8 mouse cellular contexts compared by ENCODE assay signal in the genomic region with DNA sequence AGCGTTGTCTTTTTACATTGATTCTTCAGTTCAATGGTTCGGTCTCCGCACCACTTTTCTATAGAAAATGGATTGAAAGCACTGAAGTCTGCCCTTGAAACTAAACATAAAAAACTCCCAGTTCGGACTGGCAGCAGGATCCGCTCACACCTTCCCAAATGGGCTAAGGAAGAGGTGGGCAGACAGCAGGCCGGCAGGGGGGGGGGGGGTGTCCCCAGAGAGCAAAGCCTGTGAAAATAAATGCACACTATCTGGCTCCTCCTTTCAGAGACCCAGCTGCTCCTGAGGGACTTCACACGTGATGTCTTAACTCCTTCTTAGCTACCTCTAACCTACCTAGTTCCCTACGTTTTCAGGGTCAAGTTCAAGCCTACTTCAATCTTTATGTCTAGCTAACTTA. TPM values are rescaled to one million over a fixed set of nuclear protein-coding genes. Genes with fewer than 3 reads are reported as not detected.
A peak's percentile ranks its signal among the peaks of the same experiment; 100 is the strongest.
DNase-seq lines count a peak whose midpoint lies in the region; ATAC-seq and TF ChIP-seq lines count a peak whose summit lies in the region.

No protein-coding gene starts in this region.

- DNase-seq in kidney, adult 2 months: no peak
- no peak for DNase-seq in kidney, postnatal 36 days
- no peak for DNase-seq in midbrain, embryonic 14.5 days
- DNase-seq in frontal cortex, postnatal 36 days (ENCODE audit: low spot score in 2 of 2): no peak
- no peak for DNase-seq in frontal cortex, postnatal 14 days (ENCODE audit: low spot score in 2 of 2)
- no peak for DNase-seq in spleen, postnatal 36 days (ENCODE audit: low spot score in 2 of 2)

- H3K36me3 ChIP-seq in kidney, adult 2 months (ENCODE audit: control insufficient read depth, insufficient read depth, low read length): no peaks in the 10 kb centered on the region
- H3K36me3 ChIP-seq in embryonic facial prominence, embryonic 13.5 days: peaks cover 2% of the 10 kb centered on the region; the same call in 1 of the 2 replicates
- no peaks in the 10 kb centered on the region for H3K36me3 ChIP-seq in hindbrain, embryonic 15.5 days
- no peaks in the 10 kb centered on the region for H3K36me3 ChIP-seq in midbrain, embryonic 14.5 days (ENCODE audit: control insufficient read depth, insufficient read depth, low read length)

- no peaks in the 10 kb centered on the region for H3K9me3 ChIP-seq in embryonic facial prominence, embryonic 13.5 days
- H3K9me3 ChIP-seq in hindbrain, embryonic 15.5 days: no peaks in the 10 kb centered on the region
- H3K9me3 ChIP-seq in midbrain, embryonic 14.5 days (ENCODE audit: control insufficient read depth, low read length): no peaks in the 10 kb centered on the region

- WGBS in kidney, adult 2 months: 45% methylated on average over 8 of the region's 8 CpGs
- 63% methylated on average over 8 of the region's 8 CpGs for WGBS in embryonic facial prominence, embryonic 13.5 days
- 33% methylated on average over 8 of the region's 8 CpGs for whole genome bisulfite sequencing in hindbrain, embryonic 15.5 days
- WGBS in midbrain, embryonic 14.5 days: 43% methylated on average over 8 of the region's 8 CpGs

- peak overlapping the region; percentile 0; the same call in 1 of the 2 replicates for H3K27ac ChIP-seq in kidney, adult 2 months (ENCODE audit: insufficient read depth, low read depth, low read length)
- H3K27ac ChIP-seq in embryonic facial prominence, embryonic 13.5 days: no peak overlapping the region
- H3K27ac ChIP-seq in hindbrain, embryonic 15.5 days (replicated peaks): no peak overlapping the region
- no peak overlapping the region; the same call in 1 of the 2 replicates for H3K27ac ChIP-seq in midbrain, embryonic 14.5 days (replicated peaks; ENCODE audit: low read depth, low read length)

- peak overlapping the region; percentile 54; the same call in 1 of the 2 replicates for H3K9ac ChIP-seq in embryonic facial prominence, embryonic 13.5 days
- H3K9ac ChIP-seq in hindbrain, embryonic 15.5 days: no peak overlapping the region
- H3K9ac ChIP-seq in midbrain, embryonic 14.5 days (replicated peaks; ENCODE audit: low read length): no peak overlapping the region

- H3K27me3 ChIP-seq in kidney, adult 2 months (replicated peaks; ENCODE audit: control insufficient read depth, insufficient read depth, low read length): no peaks in the 10 kb centered on the region
- no peaks in the 10 kb centered on the region for H3K27me3 ChIP-seq in embryonic facial prominence, embryonic 13.5 days
- no peaks in the 10 kb centered on the region for H3K27me3 ChIP-seq in hindbrain, embryonic 15.5 days
- no peaks in the 10 kb centered on the region for H3K27me3 ChIP-seq in midbrain, embryonic 14.5 days (ENCODE audit: control insufficient read depth, insufficient read depth, low read length)

- H3K4me2 ChIP-seq in embryonic facial prominence, embryonic 13.5 days: peak overlapping the region; percentile 14; the same call in 1 of the 2 replicates
- H3K4me2 ChIP-seq in hindbrain, embryonic 15.5 days: peak overlapping the region; percentile 34
- peak overlapping the region; percentile 24 for H3K4me2 ChIP-seq in midbrain, embryonic 14.5 days (ENCODE audit: low read length)

- TF ChIP-seq CTCF in kidney, adult 2 months (conservative IDR thresholded peaks at IDR 0.05; ENCODE audit: insufficient read depth, insufficient read length, low read depth, low read length): no peak

- H3K4me1 ChIP-seq in kidney, adult 2 months (ENCODE audit: control insufficient read depth, insufficient read depth, low read length): peaks cover 37% of the 10 kb centered on the region
- peaks cover 50% of the 10 kb centered on the region for H3K4me1 ChIP-seq in embryonic facial prominence, embryonic 13.5 days
- H3K4me1 ChIP-seq in hindbrain, embryonic 15.5 days (replicated peaks): peaks cover 48% of the 10 kb centered on the region
- peaks cover 40% of the 10 kb centered on the region for H3K4me1 ChIP-seq in midbrain, embryonic 14.5 days (ENCODE audit: control insufficient read depth, insufficient read depth, low read length)

- TF ChIP-seq POLR2A in kidney, adult 2 months (IDR thresholded peaks at IDR 0.05; ENCODE audit: low read depth, low read length): no peak

- no peak for ATAC-seq in embryonic facial prominence, embryonic 13.5 days (ENCODE audit: insufficient number of reproducible peaks, insufficient read depth, low FRiP score, low TSS enrichment, low read depth)
- no peak for ATAC-seq in hindbrain, embryonic 15.5 days (ENCODE audit: low FRiP score, low read depth)
- no peak for ATAC-seq in midbrain, embryonic 14.5 days (ENCODE audit: low FRiP score, low TSS enrichment)

- H3K4me3 ChIP-seq in kidney, adult 2 months (ENCODE audit: insufficient read depth, low read depth, low read length): no peak overlapping the region
- no peak overlapping the region; the same call in 1 of the 2 replicates for H3K4me3 ChIP-seq in embryonic facial prominence, embryonic 13.5 days
- no peak overlapping the region for H3K4me3 ChIP-seq in hindbrain, embryonic 15.5 days
- H3K4me3 ChIP-seq in midbrain, embryonic 14.5 days (replicated peaks; ENCODE audit: low read depth, low read length): no peak overlapping the region

RNA-seq across cellular contexts. Expression of gene Clic4, which starts 5.1 kb away (rescaled TPM):
- polyA plus RNA-seq in kidney, adult 2 months (2012; rRNA removed): 86.6 and 91.1 TPM in 2 replicates
- polyA plus RNA-seq in embryonic facial prominence, embryonic 13.5 days (2015; fragmentation: Nextera tagmentation; extraction: Ambion mirVana): 121 TPM in 2 replicates
- polyA plus RNA-seq in hindbrain, embryonic 15.5 days (2015; fragmentation: Nextera tagmentation; extraction: Ambion mirVana): 67.1 and 73.3 TPM in 2 replicates
- polyA plus RNA-seq in midbrain, embryonic 14.5 days (2014; fragmentation: Nextera tagmentation; extraction: Ambion mirVana): 34.9 and 61.9 TPM in 2 replicates
